Mouse (Mus musculus) inflammation-experienced regulatory T-cells, adult 6 months (primary cell): ENCODE data around the gene Fam98b. TPM values are rescaled to one million over a fixed set of nuclear protein-coding genes. Genes with fewer than 3 reads are reported as not detected.

ENCODE experiments used
- ATAC-seq: one replicate; pipeline ENCODE4 v1.8.0; 2017
- polyA plus RNA-seq, 3 experiments: library from polyadenylated mRNA; unstranded; fragments of 100-300 nt; shearing (Covaris generic); gene quantifications; one replicate each; pipeline ENCODE4 v1.2.1; 2017

Gene Fam98b
- polyA plus RNA-seq, 3 experiments from 2014 or later = 6.6 to 13.5 (median 9.7) TPM

DNA sequence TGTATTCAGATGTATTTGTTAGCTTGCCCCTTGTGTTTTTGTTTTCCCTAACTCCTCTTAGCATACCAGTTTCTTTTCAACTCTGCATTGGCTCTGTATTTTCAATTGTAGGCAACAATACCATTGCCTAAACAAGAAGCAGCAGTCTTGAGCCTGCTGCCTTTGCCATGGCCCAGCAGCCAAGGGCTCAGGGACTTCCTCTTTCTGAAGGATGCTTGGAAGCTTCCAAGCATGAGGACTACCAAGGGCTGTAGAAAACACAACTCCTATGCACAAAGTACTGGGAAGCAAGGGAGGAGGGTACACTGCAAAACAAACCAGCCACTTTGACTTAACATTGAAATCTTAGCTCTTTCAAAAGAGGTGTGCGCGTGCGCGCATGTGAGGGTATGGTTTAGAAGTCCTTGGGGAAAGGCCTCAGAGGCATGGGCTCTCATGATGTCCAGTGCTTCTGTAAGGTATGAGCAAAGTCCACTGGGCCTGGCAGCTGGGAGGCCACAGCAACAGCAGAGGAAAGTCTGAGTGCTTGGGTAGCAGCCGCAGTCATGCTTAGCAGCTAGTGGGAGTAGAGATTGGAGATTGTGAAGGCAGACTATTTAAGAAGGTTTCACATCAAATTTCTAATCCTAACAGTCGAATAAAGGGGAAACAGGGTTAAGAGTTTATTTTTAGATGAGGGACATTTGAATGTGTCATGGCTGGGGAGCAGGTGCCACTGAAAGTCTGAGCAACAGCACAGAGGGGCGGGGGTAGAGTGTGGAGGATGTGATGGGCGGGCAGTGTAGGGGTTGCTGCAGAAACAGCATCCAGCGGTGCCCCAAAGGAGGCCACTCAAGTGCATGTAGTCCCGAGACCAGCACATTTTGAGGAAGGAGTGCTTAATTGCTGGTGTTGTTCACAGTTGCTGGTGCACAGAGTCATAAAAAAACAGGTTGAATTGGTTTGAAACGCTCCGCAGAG is 54.1 kb downstream of the Fam98b start:
- ATAC-seq = peak; percentile 50

GRCm38 (mm10) chr2:117304941-117305340 is 55.4 kb downstream of the Fam98b start:
- no peak for ATAC-seq

DNA sequence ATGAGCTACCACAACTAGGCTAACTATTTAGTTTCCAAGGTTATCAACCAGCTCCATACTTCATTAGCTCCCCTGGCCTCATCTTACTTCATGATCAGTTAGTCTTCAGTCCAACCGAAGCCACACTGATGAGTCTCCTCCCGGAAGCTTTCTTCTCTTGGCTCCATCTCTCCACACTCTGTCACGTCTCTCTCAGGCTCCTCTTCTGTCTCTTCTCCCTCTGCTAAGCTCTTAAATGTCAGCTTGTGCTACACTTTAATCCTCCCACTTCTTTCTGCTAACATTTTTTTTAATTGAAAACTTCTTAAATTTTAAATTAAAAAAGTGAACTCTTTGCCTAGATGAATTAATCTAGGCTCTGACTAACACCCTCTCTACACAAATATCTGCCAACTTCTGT is 58.4 kb downstream of the Fam98b start:
- no peak for ATAC-seq

- no peak for ATAC-seq
Observed at GRCm38 (mm10) chr2:117309046-117309445, 59.5 kb downstream of the Fam98b start.

GRCm38 (mm10) chr2:117311349-117311748 is 61.8 kb downstream of the Fam98b start:
- no peak for ATAC-seq

- peak; percentile 0 for ATAC-seq
Observed at GRCm38 (mm10) chr2:117312030-117312429, 62.5 kb downstream of the Fam98b start.

DNA sequence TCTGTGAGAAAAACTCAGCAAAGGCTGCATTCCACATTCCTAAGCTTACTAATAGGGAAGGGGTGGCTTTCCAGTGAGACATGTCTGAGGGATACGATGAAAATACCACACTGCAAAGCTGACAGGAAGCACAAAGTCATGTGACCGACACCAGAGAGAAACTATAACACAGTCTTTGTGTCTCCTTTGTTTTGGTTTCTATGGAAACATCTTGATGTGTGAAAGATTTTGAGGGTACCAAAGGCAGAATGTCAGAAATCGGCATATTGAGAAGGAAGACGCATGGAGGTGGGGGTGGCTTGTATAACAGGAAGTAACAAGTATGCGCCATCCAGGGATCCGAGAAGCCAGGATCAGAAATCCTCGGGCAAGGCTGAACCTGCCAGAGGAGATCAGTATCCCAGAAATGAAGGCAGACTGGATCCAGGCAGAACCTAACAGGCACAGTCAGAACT is 62.9 kb downstream of the Fam98b start:
- ATAC-seq = peak; percentile 85

GRCm38 (mm10) chr2:117313586-117314235 is 64.2 kb downstream of the Fam98b start:
- peak; percentile 81 for ATAC-seq

DNA sequence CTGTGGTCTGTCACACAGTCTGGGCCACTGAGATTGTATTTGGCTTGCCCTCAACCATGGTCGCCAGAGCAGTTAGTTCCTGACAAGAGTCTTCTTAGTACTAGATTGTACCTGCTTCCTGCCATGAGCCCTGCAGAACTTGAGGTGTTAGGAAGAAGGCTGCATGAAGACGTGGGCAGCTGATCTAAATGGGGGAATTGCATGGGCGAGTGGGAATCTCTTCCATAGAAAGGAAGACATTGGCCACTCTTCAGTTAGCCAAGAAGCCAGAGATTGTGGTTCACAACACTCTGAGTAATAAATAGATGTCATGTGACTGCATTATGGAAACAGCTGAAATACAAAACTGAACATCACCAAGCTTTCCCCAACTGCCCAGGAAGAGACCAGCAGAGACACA is 69.5 kb downstream of the Fam98b start:
- peak; percentile 14 for ATAC-seq

Other genes with a start within 250 kb of the Fam98b start
- 1 to 10 TPM; 1.6 to 1.7 (median 1.6) TPM for gene Spred1, start 128.4 kb upstream of the Fam98b start, polyA plus RNA-seq
- 10 to 100 TPM; 48.9 to 73.3 (median 64.2) TPM for gene Rasgrp1, start 93.3 kb downstream of the Fam98b start, polyA plus RNA-seq